Mouse (Mus musculus): ENCODE measurements around the gene Hdac1. TPM values are rescaled to one million over a fixed set of nuclear protein-coding genes. Genes with fewer than 3 reads are reported as not detected.

Gene Hdac1
- polyA plus RNA-seq, 1 experiment: 41.6 TPM

DNA sequence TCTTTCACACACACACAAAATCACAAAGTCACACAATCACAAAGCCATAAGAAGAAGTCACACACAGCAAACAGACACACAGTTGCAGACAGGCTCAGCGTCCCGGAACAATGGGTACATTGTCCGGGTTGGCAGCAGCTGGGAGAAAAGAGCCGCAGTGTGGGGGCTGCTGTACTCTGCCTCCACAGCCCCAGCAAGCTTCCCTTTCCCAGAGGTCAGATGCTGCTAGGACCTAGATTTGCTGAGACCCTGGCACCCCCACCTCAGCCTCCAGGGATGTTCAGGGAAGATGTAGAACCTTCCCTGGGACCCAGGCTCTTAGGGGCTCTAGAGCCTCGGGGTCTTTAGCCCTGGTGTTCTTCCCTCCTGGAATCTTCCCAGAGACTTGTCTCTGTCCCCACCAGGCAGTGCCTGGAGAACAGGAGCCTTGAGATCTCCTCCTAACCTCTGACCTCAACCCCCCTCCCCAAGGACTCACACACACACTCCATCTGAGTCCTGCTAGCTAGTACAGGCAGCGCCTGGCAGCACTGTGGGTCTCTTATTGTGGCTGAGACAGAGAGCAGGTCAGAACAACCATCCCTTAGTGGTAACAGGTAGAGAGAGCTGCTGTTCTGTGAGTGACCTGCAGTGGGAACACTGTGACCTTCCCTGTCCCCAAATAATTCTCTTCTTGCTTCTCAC, 31.0 kb downstream of the Hdac1 start:
- H3K4me1 ChIP-seq (ENCODE audit: control insufficient read depth, insufficient read depth, low read length): no peaks in the 10 kb centered on the region
- TF ChIP-seq POLR2A (IDR thresholded peaks at IDR 0.05; ENCODE audit: low read depth, low read length): no peak
- no peak for TF ChIP-seq CTCF (conservative IDR thresholded peaks at IDR 0.05; ENCODE audit: insufficient read depth, insufficient read length, low read depth, low read length)
- no peak for DNase-seq
- 0 out of 2 replicates have a peak, but pooled peaks cover 2% of the 10 kb centered on the region for H3K27me3 ChIP-seq (replicated peaks; ENCODE audit: control insufficient read depth, insufficient read depth, low read length)
- H3K4me3 ChIP-seq (ENCODE audit: insufficient read depth, low read depth, low read length): no peak overlapping the region
- H3K36me3 ChIP-seq (ENCODE audit: control insufficient read depth, insufficient read depth, low read length): no peaks in the 10 kb centered on the region
- no peak overlapping the region for H3K27ac ChIP-seq (ENCODE audit: insufficient read depth, low read depth, low read length)
- 70% methylated on average over 6 of the region's 6 CpGs for WGBS

DNA sequence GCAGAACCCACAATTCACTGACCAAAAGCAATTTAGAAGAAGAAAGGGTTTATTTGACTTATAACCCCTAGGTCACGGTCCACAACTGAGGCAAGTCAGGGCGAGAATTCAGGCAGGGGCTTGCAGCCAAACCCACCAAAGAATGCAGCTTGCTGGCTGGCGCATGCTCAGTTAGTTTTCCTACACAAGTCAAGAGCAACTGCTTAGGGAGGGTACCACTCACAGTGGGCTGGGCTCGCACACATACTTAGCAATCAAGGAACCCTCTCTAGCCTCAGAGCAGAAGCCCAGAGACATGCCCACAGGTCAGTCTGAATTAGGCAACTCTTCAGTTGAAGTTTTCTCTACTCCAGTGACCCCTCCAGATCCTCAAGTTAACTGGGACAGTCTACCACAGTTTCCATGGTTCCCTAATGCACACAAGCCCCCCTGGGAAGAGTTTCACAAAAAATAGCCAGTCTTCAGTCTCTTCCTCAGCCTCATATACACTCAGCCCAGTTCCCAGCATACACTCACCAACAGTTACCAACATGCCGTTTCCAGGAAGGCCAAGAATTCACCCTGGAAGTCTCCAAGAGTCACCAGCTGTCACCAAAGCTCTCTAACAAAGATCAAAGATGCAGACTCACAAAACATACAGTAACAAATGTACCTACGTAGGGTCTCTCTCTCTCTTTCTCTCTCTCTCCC, 31.6 kb downstream of the Hdac1 start:
- WGBS: 79% methylated on average over 6 of the region's 6 CpGs
- no peak for DNase-seq
- no peak overlapping the region for H3K4me3 ChIP-seq (ENCODE audit: insufficient read depth, low read depth, low read length)
- no peak for TF ChIP-seq POLR2A (IDR thresholded peaks at IDR 0.05; ENCODE audit: low read depth, low read length)
- TF ChIP-seq CTCF (conservative IDR thresholded peaks at IDR 0.05; ENCODE audit: insufficient read depth, insufficient read length, low read depth, low read length): no peak
- H3K27ac ChIP-seq (ENCODE audit: insufficient read depth, low read depth, low read length): no peak overlapping the region
- H3K4me1 ChIP-seq (ENCODE audit: control insufficient read depth, insufficient read depth, low read length): no peaks in the 10 kb centered on the region
- H3K36me3 ChIP-seq (ENCODE audit: control insufficient read depth, insufficient read depth, low read length): no peaks in the 10 kb centered on the region
- H3K27me3 ChIP-seq (replicated peaks; ENCODE audit: control insufficient read depth, insufficient read depth, low read length): 0 out of 2 replicates have a peak, but pooled peaks cover 2% of the 10 kb centered on the region

GRCm38 (mm10) chr4:129509650-129510049, 32.9 kb downstream of the Hdac1 start:
- DNase-seq: no peak
- Histone ChIP-seq H3K4me3 (ENCODE audit: insufficient read depth, low read depth, low read length) (no peak overlapping the region), H3K27me3 (replicated peaks; ENCODE audit: control insufficient read depth, insufficient read depth, low read length) (0 out of 2 replicates have a peak, but pooled peaks cover 2% of the 10 kb centered on the region), H3K27ac (ENCODE audit: insufficient read depth, low read depth, low read length) (no peak overlapping the region), H3K36me3 (ENCODE audit: control insufficient read depth, insufficient read depth, low read length) (no peaks in the 10 kb centered on the region), H3K4me1 (ENCODE audit: control insufficient read depth, insufficient read depth, low read length) (no peaks in the 10 kb centered on the region)
- no peak for TF ChIP-seq POLR2A (IDR thresholded peaks at IDR 0.05; ENCODE audit: low read depth, low read length)
- no peak for TF ChIP-seq CTCF (conservative IDR thresholded peaks at IDR 0.05; ENCODE audit: insufficient read depth, insufficient read length, low read depth, low read length)
- 95% methylated on average over 3 of the region's 3 CpGs for WGBS

- H3K27me3 ChIP-seq (replicated peaks; ENCODE audit: control insufficient read depth, insufficient read depth, low read length): no peaks in the 10 kb centered on the region
- no peaks in the 10 kb centered on the region for H3K4me1 ChIP-seq (ENCODE audit: control insufficient read depth, insufficient read depth, low read length)
- no peak overlapping the region for H3K27ac ChIP-seq (ENCODE audit: insufficient read depth, low read depth, low read length)
- DNase-seq: peak; percentile 52
- no peaks in the 10 kb centered on the region for H3K36me3 ChIP-seq (ENCODE audit: control insufficient read depth, insufficient read depth, low read length)
- WGBS: 57% methylated on average over 15 of the region's 15 CpGs
- H3K4me3 ChIP-seq (ENCODE audit: insufficient read depth, low read depth, low read length): no peak overlapping the region
- TF ChIP-seq CTCF (conservative IDR thresholded peaks at IDR 0.05; ENCODE audit: insufficient read depth, insufficient read length, low read depth, low read length): no peak
- TF ChIP-seq POLR2A (IDR thresholded peaks at IDR 0.05; ENCODE audit: low read depth, low read length): no peak
Measured at GRCm38 (mm10) chr4:129508834-129509600, 33.5 kb downstream of the Hdac1 start.

DNA sequence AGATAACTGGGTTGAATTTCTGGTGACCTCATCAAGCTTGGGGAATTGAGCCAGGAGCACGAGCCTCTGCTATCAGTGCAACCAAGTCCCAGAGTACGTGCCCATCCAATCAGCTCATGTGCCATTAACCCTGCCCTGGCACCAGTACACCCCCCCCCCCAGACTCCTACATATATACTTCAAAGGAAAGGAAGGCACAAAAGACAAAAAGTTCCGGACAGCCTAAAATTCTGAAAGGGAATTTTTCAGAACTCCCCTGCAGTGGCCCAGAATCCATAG, 34.3 kb downstream of the Hdac1 start:
- Histone ChIP-seq H3K4me1 (ENCODE audit: control insufficient read depth, insufficient read depth, low read length) (no peaks in the 10 kb centered on the region), H3K4me3 (ENCODE audit: insufficient read depth, low read depth, low read length) (no peak overlapping the region), H3K36me3 (ENCODE audit: control insufficient read depth, insufficient read depth, low read length) (no peaks in the 10 kb centered on the region), H3K27ac (ENCODE audit: insufficient read depth, low read depth, low read length) (no peak overlapping the region), H3K27me3 (replicated peaks; ENCODE audit: control insufficient read depth, insufficient read depth, low read length) (no peaks in the 10 kb centered on the region)
- TF ChIP-seq POLR2A (IDR thresholded peaks at IDR 0.05; ENCODE audit: low read depth, low read length) (no peak), CTCF (conservative IDR thresholded peaks at IDR 0.05; ENCODE audit: insufficient read depth, insufficient read length, low read depth, low read length) (no peak)
- WGBS: 62% methylated on average over 3 of the region's 3 CpGs
- DNase-seq: no peak

DNA sequence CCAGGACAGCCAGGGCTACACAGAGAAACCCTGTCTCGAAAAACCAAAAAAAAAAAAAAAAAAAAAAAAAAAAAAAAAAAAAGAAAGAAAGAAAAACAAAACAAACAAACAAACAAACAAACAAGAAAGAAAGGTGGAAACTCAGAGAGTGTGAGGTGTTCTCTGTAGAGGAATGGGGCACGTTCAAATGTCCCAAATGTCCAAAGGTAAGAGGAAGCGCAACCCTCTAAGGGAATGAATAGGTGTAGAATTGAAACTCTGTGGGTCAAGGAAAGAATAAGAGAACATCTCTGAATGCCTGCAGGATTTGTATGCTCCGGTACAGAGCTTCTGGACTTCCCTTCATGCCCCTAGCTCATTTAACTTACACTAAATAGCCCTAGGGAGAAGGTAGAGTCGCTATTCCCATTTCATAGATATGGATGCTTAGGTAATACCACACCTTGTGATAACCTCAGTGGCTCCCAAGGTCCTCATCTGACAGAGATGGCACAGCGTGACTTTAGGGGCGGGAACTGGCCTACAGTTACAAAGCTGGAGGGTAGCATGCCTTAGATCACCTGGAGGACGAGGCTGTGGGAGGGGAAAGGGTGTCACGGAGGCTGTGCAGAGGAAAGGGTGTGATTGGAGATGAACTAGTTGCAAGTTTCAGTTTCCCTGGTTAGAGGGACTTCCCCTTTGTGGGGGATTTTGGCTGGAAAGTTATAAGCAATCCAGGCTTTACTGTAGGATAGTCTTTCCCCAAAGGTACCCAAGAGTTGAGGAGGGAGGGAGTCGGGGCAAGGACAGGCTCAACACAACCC, 34.9 kb downstream of the Hdac1 start:
- DNase-seq: no peak
- WGBS: 69% methylated on average over 9 of the region's 10 CpGs
- no peak for TF ChIP-seq POLR2A (IDR thresholded peaks at IDR 0.05; ENCODE audit: low read depth, low read length)
- TF ChIP-seq CTCF (conservative IDR thresholded peaks at IDR 0.05; ENCODE audit: insufficient read depth, insufficient read length, low read depth, low read length): no peak
- Histone ChIP-seq H3K27ac (ENCODE audit: insufficient read depth, low read depth, low read length) (no peak overlapping the region), H3K27me3 (replicated peaks; ENCODE audit: control insufficient read depth, insufficient read depth, low read length) (no peaks in the 10 kb centered on the region), H3K4me1 (ENCODE audit: control insufficient read depth, insufficient read depth, low read length) (no peaks in the 10 kb centered on the region), H3K36me3 (ENCODE audit: control insufficient read depth, insufficient read depth, low read length) (no peaks in the 10 kb centered on the region), H3K4me3 (ENCODE audit: insufficient read depth, low read depth, low read length) (no peak overlapping the region)
